Mouse (Mus musculus): Measurements from ENCODE around the gene Men1. TPM values are rescaled to one million over a fixed set of nuclear protein-coding genes. Genes with fewer than 3 reads are reported as not detected.
A peak's percentile ranks its signal among the peaks of the same experiment; 100 is the strongest.
"Not testable (repeated sequence)": the region's sequence is repeated elsewhere in the genome, so short reads cannot be mapped to it uniquely, and the experiment has no call there.

Men1 gene
- polyA plus RNA-seq, 1 experiment = 38.5 TPM

DNA sequence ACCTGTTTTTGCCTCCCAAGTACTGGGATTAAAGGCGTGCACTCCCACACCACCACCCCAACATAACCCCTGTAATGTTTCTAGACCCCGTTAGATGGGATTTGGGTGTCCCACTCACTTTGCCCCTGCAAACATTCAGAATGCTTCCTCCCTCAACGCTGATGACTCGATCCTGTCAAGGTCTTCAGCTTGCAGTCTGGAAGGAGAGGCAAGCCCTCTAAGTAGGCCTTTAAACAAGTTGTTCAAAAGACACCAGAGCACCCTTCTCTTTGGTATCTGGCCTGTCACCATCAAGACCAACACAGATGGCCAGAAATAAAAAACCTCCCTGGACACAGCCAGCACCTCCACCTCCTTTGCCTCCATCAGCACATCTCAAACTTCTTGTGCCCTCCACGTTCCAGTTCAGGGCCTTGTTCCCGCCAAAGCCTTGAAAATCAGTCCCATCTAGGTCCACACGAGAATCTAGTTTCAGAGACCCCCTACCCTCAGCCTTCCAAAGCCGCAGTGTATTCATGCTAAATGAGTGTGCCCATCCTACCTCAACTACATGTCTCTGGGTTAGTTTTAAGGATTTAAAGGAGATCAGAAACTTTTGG, 29.2 kb upstream of the Men1 start:
- Histone ChIP-seq H3K4me3 (ENCODE audit: low read depth, low read length) (peak overlapping the region; percentile 80), H3K27ac (ENCODE audit: insufficient read depth, low read depth, low read length) (peak overlapping the region; percentile 69)
- 51% methylated on average over 8 of the region's 8 CpGs for WGBS

DNA sequence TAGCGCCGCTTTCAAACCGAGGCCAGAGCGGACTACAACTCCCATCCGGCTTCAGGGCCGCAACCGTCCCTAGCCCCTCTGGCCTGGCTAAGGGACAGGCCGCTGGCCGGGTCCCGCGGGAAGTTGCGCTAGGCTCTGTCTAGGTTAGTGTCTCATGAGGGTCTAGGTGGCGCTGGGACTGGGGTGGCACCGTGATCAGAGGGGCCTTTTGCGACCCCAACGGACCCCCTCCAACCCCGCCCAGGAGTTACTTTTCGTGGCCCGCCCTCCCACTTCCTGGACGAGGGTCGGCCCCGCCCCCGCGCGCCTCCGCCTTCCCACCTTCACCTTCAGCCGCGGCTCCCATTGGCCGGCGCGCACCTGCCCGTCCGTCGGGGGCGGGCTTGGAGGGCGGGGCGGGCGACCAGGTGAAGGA, 28.6 kb upstream of the Men1 start, which contains the start of gene Cdc42bpg:
Gene Cdc42bpg (plus strand): TSS at position 320 of the 415 bp plus-strand sequence.
- 1% methylated on average over 35 of the region's 38 CpGs for WGBS

More for the DNA sequence above, 29.2 kb upstream of the Men1 start:
- Histone ChIP-seq H3K36me3 (ENCODE audit: control insufficient read depth, insufficient read depth, low read length) (peaks cover 10% of the 10 kb centered on the region), H3K4me1 (ENCODE audit: control insufficient read depth, insufficient read depth, insufficient read length, low read length) (peaks cover 7% of the 10 kb centered on the region; the same call in 1 of the 2 replicates), H3K27me3 (ENCODE audit: control insufficient read depth, insufficient read depth, low read length) (no peaks in the 10 kb centered on the region)
- TF ChIP-seq CTCF (IDR thresholded peaks at IDR 0.05; ENCODE audit: extremely low read depth, insufficient read length, insufficient replicate concordance, low read depth, low read length) = no peak
- TF ChIP-seq POLR2A (IDR thresholded peaks at IDR 0.05; ENCODE audit: low read depth, low read length) = no peak

DNA sequence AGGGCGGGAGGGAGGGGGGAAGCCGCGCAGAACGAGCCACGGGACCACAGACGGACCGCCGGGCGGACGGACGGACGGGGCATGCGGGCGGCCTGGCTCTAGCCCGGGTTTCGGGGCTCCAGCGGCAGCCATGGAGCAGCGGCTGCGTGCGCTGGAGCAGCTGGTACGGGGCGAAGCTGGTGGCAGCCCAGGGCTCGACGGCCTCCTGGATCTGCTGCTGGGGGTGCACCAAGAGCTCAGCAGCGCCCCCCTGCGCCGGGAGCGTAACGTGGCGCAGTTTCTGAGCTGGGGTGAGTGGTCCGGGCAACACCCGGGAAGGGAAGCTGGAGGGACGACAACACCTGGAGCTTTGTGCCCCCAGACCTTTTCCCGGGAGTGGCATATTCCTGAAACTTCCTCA, 28.2 kb upstream of the Men1 start:
- no peaks in the 10 kb centered on the region for H3K27me3 ChIP-seq (ENCODE audit: control insufficient read depth, insufficient read depth, low read length)
- peak overlapping the region; percentile 80 for H3K4me3 ChIP-seq (ENCODE audit: low read depth, low read length)
- TF ChIP-seq CTCF (IDR thresholded peaks at IDR 0.05; ENCODE audit: extremely low read depth, insufficient read length, insufficient replicate concordance, low read depth, low read length) (peak; percentile 73; the same call in 1 of the 2 replicates), POLR2A (IDR thresholded peaks at IDR 0.05; ENCODE audit: low read depth, low read length) (peak; percentile 44; the same call in 1 of the 2 replicates)
- under 1% methylated on average over 33 of the region's 34 CpGs for WGBS
- H3K27ac ChIP-seq (ENCODE audit: insufficient read depth, low read depth, low read length) = peak overlapping the region; percentile 59
- peaks cover 17% of the 10 kb centered on the region for H3K36me3 ChIP-seq (ENCODE audit: control insufficient read depth, insufficient read depth, low read length)
- peaks cover 10% of the 10 kb centered on the region; the same call in 1 of the 2 replicates for H3K4me1 ChIP-seq (ENCODE audit: control insufficient read depth, insufficient read depth, insufficient read length, low read length)

More for the DNA sequence above, 28.6 kb upstream of the Men1 start, which contains the start of gene Cdc42bpg:
- TF ChIP-seq CTCF (IDR thresholded peaks at IDR 0.05; ENCODE audit: extremely low read depth, insufficient read length, insufficient replicate concordance, low read depth, low read length) = no peak
- no peak for TF ChIP-seq POLR2A (IDR thresholded peaks at IDR 0.05; ENCODE audit: low read depth, low read length)
- peaks cover 15% of the 10 kb centered on the region for H3K36me3 ChIP-seq (ENCODE audit: control insufficient read depth, insufficient read depth, low read length)
- H3K4me1 ChIP-seq (ENCODE audit: control insufficient read depth, insufficient read depth, insufficient read length, low read length) = peaks cover 7% of the 10 kb centered on the region; the same call in 1 of the 2 replicates
- peak within 1 kb of the TSS; percentile 80 for H3K4me3 ChIP-seq (ENCODE audit: low read depth, low read length)
- peak within 1 kb of the TSS; percentile 69 for H3K27ac ChIP-seq (ENCODE audit: insufficient read depth, low read depth, low read length)
- no peaks in the 10 kb centered on the region for H3K27me3 ChIP-seq (ENCODE audit: control insufficient read depth, insufficient read depth, low read length)

- WGBS = 33% methylated on average over 9 of the region's 9 CpGs
- H3K4me1 ChIP-seq (ENCODE audit: control insufficient read depth, insufficient read depth, insufficient read length, low read length) = peaks cover 11% of the 10 kb centered on the region; the same call in 1 of the 2 replicates
- H3K27ac ChIP-seq (ENCODE audit: insufficient read depth, low read depth, low read length) = peak overlapping the region; percentile 59
- peaks cover 27% of the 10 kb centered on the region for H3K36me3 ChIP-seq (ENCODE audit: control insufficient read depth, insufficient read depth, low read length)
- peak overlapping the region; percentile 80 for H3K4me3 ChIP-seq (ENCODE audit: low read depth, low read length)
- TF ChIP-seq POLR2A (IDR thresholded peaks at IDR 0.05; ENCODE audit: low read depth, low read length) (no peak), CTCF (IDR thresholded peaks at IDR 0.05; ENCODE audit: extremely low read depth, insufficient read length, insufficient replicate concordance, low read depth, low read length) (no peak)
- H3K27me3 ChIP-seq (ENCODE audit: control insufficient read depth, insufficient read depth, low read length) = no peaks in the 10 kb centered on the region
Observed at GRCm38 (mm10) chr19:6307733-6308531, 26.8 kb upstream of the Men1 start.

- Histone ChIP-seq H3K36me3 (ENCODE audit: control insufficient read depth, insufficient read depth, low read length) (peaks cover 50% of the 10 kb centered on the region), H3K4me1 (ENCODE audit: control insufficient read depth, insufficient read depth, insufficient read length, low read length) (peaks cover 11% of the 10 kb centered on the region; the same call in 1 of the 2 replicates), H3K4me3 (ENCODE audit: low read depth, low read length) (no peak overlapping the region), H3K27me3 (ENCODE audit: control insufficient read depth, insufficient read depth, low read length) (no peaks in the 10 kb centered on the region), H3K27ac (ENCODE audit: insufficient read depth, low read depth, low read length) (no peak overlapping the region)
- WGBS = 93% methylated on average over 5 of the region's 5 CpGs
- TF ChIP-seq POLR2A (IDR thresholded peaks at IDR 0.05; ENCODE audit: low read depth, low read length) (no peak), CTCF (IDR thresholded peaks at IDR 0.05; ENCODE audit: extremely low read depth, insufficient read length, insufficient replicate concordance, low read depth, low read length) (no peak)
Observed at GRCm38 (mm10) chr19:6310181-6310580, 24.6 kb upstream of the Men1 start.

- H3K36me3 ChIP-seq (ENCODE audit: control insufficient read depth, insufficient read depth, low read length) = peaks cover 65% of the 10 kb centered on the region
- WGBS = 69% methylated on average over 3 of the region's 3 CpGs
- H3K27ac ChIP-seq (ENCODE audit: insufficient read depth, low read depth, low read length); H3K4me3 ChIP-seq (ENCODE audit: low read depth, low read length); H3K27me3 ChIP-seq (ENCODE audit: control insufficient read depth, insufficient read depth, low read length): not testable (repeated sequence)
- peaks cover 11% of the 10 kb centered on the region; the same call in 1 of the 2 replicates for H3K4me1 ChIP-seq (ENCODE audit: control insufficient read depth, insufficient read depth, insufficient read length, low read length)
Observed at GRCm38 (mm10) chr19:6311783-6312182, 23.0 kb upstream of the Men1 start.

DNA sequence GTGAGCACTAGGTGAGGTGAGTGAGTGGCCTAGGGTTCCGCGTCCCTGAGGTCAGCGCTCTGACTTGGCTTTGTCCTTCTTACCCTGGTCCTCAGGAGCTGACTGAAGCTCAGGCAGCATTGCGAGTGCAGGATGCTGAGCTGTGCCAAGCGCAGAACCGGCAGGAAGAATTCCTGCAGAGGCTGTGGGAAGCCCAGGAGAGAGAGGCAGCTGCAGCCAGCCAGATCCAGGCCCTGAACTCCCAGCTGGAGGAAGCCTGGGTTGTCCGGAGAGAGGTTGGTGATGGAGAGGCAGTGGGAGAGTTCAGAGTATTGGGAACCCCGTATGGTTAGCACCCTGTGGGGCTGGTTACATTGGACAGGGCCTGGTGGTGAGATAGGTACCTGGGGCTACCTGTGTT, 21.0 kb upstream of the Men1 start:
- peaks cover 5% of the 10 kb centered on the region; the same call in 1 of the 2 replicates for H3K4me1 ChIP-seq (ENCODE audit: control insufficient read depth, insufficient read depth, insufficient read length, low read length)
- TF ChIP-seq CTCF (IDR thresholded peaks at IDR 0.05; ENCODE audit: extremely low read depth, insufficient read length, insufficient replicate concordance, low read depth, low read length) (no peak), POLR2A (IDR thresholded peaks at IDR 0.05; ENCODE audit: low read depth, low read length) (no peak)
- no peaks in the 10 kb centered on the region for H3K27me3 ChIP-seq (ENCODE audit: control insufficient read depth, insufficient read depth, low read length)
- H3K36me3 ChIP-seq (ENCODE audit: control insufficient read depth, insufficient read depth, low read length) = peaks cover 85% of the 10 kb centered on the region
- no peak overlapping the region for H3K4me3 ChIP-seq (ENCODE audit: low read depth, low read length)
- 91% methylated on average over 8 of the region's 8 CpGs for WGBS
- H3K27ac ChIP-seq (ENCODE audit: insufficient read depth, low read depth, low read length) = no peak overlapping the region
